ENCODE assay signal across 14 mouse cellular contexts in genomic region chr2:117910781-117911180, GRCm38 (mm10).
"Had no signal": no experiment of that assay in that cellular context is flagged by ENCODE, and none has a peak within 500 bp of the region (broad histone marks: within the 10 kb centered on the region; RNA-seq: fewer than 3 reads in every experiment).

No protein-coding gene starts in this region.

- H3K9ac ChIP-seq: lung, embryonic 14.5 days; midbrain, embryonic 12.5 days; midbrain, embryonic 15.5 days; neural tube, embryonic 12.5 days; stomach, embryonic 15.5 days had no signal

- H3K4me3 ChIP-seq: midbrain, embryonic 10.5 days; midbrain, embryonic 12.5 days; midbrain, embryonic 15.5 days; neural tube, embryonic 12.5 days; stomach, embryonic 15.5 days had no signal

- ATAC-seq: midbrain, embryonic 15.5 days had no signal

- DNase-seq: lung, adult 18-20 months; lung, embryonic 14.5 days; lung, postnatal 10 days; lung, postnatal 4 days; right cerebral cortex, postnatal 14 days; thymus, adult 2 months; thymus, postnatal 14 days; thymus, postnatal 36 days had no signal

- H3K27ac ChIP-seq: midbrain, embryonic 10.5 days; midbrain, embryonic 12.5 days; midbrain, embryonic 15.5 days; neural tube, embryonic 12.5 days; stomach, embryonic 15.5 days; stomach, postnatal 0 days had no signal

- H3K4me2 ChIP-seq: lung, embryonic 14.5 days; midbrain, embryonic 12.5 days; midbrain, embryonic 15.5 days; neural tube, embryonic 12.5 days; stomach, embryonic 15.5 days had no signal

- H3K4me1 ChIP-seq: midbrain, embryonic 10.5 days; midbrain, embryonic 12.5 days; midbrain, embryonic 15.5 days; neural tube, embryonic 12.5 days; stomach, embryonic 15.5 days had no signal

- H3K9me3 ChIP-seq: midbrain, embryonic 10.5 days; midbrain, embryonic 12.5 days; midbrain, embryonic 15.5 days; neural tube, embryonic 12.5 days; stomach, embryonic 15.5 days had no signal

- H3K36me3 ChIP-seq: midbrain, embryonic 10.5 days; midbrain, embryonic 12.5 days; midbrain, embryonic 15.5 days; neural tube, embryonic 12.5 days; stomach, embryonic 15.5 days had no signal

- H3K27me3 ChIP-seq: midbrain, embryonic 12.5 days; midbrain, embryonic 15.5 days; neural tube, embryonic 12.5 days; stomach, embryonic 15.5 days had no signal
